Mouse (Mus musculus) kidney, postnatal 10 days (tissue): Measurements from ENCODE around the gene 1700016D06Rik.

ENCODE experiments used
- DNase-seq: peaks from one replicate; pipeline ENCODE4 v3.0.0; 2021; ENCODE audit warnings: mixed read lengths

The 1700016D06Rik gene

DNA sequence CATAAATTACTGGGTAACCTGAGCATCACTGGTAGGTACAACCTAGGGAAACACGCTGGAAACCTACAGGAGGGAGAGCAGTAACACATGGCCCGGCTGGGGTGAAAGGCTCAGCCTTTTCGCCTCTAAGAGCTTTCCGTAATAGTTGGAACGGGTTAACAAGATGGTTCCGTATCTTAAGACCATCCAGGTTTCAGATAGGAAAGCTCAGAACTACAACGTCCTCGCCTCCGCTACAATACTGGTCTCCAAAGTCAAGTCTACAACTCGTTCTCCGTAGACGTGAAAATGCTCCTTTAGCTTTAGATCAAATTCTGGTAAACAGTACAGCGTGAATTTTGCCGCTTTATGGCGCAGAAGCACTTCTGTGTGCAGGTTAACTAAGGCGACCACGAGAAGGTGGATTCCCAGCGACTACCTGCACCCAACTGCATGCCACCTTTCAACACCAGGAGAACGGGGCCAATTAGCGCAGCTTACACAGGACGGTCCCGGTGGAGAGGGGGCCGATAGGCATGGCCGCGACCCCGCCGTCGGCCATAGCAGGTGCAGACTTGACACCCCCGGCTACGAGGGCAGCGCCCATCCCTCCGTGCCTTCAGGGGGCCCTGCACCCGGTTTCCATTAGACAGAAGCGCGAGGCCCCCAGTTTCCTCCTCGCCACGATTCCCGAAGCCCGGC is 66.4 kb downstream of the 1700016D06Rik start:
- no peak for DNase-seq

DNA sequence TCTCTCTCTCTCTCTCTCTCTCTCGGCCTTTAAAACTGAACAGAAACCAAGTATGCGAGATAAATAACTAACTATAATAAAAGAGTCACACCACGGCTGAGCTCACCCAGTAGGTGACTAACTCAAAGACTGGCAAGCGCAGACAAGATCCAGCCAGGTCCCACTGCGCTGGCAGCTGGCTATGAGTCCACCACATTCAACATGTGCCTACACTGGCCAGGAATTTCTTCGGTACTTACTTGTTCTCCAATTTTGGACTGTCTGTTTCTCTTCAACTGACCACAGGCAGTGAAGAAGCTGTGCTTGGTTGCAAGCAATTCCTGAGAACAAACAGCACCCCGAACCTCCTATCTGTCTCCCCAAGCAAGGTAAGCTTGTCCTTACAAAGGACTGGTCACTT is 67.4 kb downstream of the 1700016D06Rik start:
- DNase-seq, result peak; percentile 51

DNA sequence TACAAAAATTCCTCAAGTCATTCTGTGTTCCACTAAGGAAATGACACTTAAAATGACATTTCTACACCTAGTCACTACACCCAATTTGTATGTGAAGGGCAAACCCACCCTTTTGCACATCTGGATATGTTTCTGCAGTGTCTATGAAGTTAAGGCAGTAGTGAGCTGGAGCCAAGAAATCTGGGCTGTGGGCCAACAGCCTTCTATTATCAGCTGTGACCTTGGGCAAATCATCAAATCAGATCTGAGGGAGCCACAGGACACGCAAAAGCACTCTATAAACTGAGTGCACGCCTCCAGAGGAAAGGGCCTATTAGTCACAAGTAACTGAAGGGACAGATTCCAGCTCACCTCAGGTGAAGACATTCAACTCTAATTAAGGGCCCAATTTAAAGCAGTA is 68.5 kb downstream of the 1700016D06Rik start:
- peak; percentile 83 for DNase-seq

DNA sequence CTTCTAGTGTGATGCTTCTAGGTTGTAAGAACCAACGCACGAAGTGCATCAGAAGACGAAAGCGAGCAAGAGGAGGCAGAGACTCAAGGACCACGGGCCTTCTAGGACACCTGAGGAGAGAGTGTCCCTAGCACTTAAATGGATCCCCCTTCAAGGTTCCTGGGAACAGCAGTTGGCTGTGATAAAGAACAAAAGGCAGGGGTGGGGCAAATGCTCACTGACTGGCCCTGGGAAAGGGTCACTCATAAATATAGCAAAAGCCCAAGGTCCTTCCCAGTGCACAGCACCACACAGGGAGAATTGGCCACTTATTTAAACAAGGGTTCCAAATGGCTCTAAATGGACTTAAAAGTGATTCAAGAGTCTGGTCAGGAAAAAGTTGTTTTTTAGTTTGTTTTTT is 71.7 kb downstream of the 1700016D06Rik start:
- no peak for DNase-seq

DNA sequence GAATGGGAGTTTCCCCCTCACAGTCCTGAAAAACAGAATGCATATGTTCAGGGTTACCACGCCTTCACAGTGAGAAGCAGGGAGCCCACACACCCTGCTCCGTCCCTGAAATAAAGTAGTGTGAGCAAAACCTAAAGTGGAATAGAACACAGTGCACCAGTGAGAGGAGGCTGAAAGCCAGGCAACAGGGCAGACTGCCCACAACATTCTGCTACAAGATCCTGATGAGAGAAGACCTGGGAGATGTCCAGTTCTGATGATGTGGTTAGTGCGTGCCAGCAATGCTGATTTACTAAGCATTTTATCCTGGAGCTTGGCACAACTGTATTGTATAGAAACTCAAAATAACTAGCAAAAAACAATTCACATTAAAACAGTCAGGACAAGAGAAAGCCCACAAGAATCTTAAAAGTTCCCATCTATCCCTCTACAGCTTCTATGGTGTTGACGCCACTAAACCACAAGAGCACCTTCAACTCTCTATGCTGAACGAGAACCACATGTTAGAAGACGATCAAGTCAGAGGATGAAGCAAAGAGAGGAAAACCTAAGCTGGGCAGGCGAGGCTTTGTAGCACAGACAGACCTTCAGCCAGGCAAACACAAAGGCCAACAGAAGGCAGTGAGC is 72.2 kb downstream of the 1700016D06Rik start:
- DNase-seq, result no peak

DNA sequence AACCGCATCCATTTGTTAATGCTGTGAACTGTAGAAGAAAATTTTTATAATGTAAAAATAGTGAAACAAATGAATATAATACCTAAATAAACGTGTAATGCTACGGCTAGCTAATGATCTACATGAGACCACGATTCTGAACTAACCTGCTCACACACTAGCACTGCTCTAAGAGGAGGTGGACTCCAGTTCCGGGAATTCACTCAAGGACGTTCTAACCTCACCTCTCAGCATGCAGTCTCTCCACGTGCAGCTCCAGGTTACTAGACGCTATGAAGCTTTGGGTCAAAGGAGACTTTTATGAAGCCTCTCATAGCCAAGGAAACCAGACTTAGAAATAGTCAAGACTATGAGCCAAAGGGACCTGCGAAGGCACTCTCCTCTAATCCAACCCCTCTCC is 73.1 kb downstream of the 1700016D06Rik start:
- DNase-seq, result no peak

DNA sequence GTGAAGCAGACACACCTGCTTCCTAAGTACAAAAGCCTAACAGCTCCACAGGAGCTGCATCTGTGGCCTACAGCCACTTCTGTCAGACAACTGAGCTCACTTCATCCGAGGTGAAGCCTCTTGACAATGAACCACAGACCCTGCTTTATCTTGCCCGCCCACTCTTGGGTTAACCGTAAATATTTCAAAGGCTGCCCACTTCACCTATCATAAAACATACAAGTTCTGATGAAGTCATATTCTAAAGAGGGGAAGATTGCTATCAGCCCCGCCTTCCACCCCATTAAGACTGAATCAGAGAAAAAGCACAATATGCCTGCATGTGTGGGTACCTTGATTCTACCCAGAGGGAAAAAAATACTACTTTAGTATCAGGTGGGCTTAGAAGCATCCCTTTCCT is 75.8 kb downstream of the 1700016D06Rik start:
- no peak for DNase-seq

DNA sequence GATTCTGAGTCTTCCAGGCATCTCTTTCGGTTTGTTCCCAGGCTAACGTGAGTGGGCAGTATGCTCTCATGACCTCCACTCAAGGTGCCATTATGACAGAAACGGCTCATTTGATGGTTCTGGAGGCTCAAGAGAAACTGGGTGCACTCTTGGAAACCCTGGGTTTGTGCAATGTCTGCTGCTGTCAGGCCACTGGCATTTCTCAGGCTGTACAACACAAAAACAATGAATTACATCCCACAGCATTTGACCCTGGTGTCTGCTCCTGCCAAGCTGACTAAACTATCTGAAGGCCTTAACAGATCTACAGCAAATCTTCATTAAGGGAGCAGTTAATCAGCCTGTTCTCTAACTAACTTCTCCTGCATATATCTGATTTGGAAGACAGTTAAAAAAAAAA is 81.8 kb downstream of the 1700016D06Rik start:
- DNase-seq, result no peak

DNA sequence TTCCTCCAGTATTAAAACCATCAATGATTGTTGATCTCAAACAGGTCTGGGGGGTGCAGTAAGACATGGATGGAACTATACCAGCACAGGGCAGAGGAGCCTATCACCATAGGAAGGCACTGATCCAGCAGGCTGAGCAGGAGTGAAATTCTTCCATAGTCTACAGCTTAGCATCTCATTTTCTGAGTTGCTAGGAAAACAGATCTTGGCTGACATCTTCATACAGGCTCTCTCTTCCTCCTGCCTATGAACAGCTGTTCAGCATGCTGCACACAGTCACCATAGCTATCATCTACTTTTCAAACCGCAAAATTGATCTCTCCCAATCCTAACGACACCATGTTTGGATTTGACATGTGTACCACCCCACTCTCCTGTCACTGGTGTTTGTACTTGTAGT is 82.8 kb downstream of the 1700016D06Rik start:
- no peak for DNase-seq

DNA sequence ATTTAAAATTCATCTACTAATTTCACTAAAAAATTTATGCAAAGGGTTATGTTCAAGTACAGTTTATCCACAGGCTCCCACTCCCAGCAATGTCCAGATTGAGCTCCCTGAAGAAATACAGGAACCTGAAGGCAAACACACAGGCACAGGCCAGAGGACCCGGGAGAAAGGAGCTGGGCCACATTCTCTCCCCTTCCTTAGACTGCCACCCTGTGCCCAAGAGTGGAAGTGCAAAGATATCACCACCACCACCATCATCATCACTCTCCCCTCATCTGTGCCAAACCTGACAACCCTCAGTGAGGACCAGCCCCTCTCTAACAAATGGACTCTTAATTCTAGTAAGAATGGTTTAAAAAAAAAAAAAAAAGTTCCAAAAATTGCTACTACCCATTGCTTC is 84.6 kb downstream of the 1700016D06Rik start:
- DNase-seq, result peak; percentile 69

DNA sequence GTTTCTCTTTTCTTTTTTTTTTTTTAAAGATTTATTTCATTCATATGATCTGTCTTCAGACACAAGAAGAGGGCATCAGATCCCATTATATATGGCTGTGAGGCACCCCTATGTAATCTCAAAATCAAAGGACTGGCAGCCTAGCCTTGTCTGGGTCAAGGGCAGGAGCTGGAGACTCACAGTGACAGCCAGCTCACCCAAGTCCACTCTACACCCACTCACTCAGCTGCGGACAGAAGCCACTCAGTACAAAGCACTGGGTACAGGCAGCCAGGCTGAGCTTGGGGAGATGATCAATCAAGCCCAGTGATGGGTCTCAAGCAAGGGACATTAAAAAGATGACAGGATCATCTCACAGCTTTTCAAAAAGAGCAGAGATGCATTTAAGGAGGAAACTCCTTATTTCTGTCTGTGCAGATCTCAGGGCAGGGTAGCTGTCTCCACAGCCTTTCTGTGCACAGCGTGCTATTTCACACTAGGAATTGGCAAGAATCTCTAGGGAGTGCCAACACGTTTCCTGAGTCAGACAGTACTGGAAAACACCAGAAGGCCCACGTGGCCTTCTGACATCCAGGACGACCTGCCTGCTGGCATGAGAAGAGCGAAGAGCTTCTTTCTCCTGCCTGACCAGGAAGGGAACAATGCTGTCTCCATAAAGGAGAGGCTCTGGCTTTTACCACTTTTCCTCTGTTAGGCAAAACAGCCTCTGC is 86.6 kb downstream of the 1700016D06Rik start:
- DNase-seq, result no peak

DNA sequence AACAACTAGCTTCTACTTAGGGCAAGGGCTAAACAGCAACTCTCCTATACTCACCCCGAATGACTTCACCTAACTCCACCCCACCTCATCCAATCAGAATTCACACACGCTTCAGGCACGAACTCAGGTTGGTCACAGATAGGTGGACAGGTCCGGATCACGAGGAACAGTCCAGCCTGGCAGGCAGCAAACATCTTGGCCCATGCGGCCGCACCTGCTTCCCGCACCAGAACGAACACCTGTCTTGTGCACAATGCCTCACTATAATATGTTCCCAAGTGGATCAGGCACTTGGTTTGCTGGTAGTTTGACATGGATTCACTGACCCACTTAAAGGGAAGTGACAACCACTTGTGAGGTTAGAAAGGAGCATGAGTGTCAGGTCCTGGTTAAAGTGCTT is 92.0 kb downstream of the 1700016D06Rik start:
- DNase-seq, result no peak
